Mouse (Mus musculus): ENCODE measurements at regions not wholly inside any gene's neighbourhood (a gene's known extent, or its start where the extent isn't known, plus 50 kb on each side); places are given as distances from the start of the nearest gene placed in this dataset.

DNA sequence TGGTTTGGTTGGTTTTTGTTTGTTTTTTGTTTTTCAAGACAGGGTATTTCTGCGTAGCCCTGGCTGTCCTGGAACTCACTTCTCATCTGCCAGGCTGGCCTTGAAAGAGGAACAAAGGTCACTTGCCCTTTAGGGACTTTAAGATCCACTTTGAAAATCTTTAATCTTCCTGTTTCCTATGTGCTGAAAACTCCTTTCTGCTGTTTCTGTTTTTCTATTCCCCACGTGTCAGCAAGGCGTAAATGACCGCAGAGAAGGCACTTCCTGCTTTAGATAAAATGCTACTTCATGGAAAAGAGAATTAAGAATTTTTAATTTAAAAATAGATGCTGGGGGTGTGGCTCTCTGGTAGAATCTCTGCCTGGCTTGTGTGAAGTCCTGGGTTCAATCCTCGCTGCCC lies 98.9 kb upstream of the Foxn2 start:
- DNase-seq (ENCODE audit: low spot score), result no peak

DNA sequence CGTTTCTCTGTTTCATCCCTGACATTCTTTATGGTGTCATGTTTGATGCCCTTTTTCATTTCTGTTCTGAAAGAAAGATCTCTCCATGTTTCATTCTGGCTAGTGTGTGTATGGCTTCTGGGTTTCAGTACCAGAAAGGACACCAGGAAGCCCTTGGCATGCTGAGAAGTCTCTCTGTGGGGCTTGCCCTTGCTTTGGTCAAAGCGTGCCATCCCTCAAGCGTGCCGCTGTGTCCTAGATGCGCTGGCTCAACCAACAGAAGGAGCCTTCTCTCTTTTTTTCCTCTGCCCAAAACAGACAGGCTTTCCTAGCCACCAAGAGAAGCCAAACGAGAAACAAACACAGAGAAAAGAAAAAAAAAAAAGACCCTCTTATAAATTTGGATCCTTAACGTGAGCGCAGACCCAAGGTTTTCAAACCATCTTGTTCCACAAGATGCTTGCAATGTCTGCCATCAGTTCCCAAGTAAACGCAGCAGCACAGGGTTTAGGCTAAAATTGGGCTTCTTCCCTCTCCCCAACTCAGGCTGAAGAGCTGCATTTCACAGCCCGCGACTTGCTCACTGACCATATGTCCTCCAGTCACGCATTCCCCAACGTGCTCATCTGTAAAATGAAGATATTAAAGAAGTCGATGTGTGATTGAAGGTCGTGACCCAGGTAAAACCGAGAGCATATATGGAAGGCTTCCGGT lies 97.3 kb upstream of the Foxn2 start:
- DNase-seq (ENCODE audit: low spot score), result no peak

DNA sequence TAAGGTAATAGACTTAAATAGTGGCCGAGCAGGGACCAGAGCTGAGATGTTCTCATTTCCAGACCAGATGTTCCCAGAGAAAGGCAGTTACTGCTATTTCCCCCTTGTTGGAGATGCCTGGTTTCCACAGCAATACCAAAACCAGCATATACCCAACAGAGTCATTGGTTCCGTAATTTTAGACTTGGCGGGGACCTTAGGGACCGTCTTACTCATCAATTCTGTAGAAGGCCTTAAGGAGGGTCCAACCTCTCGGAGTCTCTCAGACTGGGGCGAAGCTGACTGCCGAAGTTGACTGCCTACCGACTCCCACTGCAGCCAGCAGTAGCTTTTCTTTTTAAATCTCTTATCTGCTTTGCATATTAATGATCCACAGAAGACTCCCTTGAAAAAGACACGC lies 95.1 kb upstream of the Foxn2 start:
- no peak for DNase-seq (ENCODE audit: low spot score)

DNA sequence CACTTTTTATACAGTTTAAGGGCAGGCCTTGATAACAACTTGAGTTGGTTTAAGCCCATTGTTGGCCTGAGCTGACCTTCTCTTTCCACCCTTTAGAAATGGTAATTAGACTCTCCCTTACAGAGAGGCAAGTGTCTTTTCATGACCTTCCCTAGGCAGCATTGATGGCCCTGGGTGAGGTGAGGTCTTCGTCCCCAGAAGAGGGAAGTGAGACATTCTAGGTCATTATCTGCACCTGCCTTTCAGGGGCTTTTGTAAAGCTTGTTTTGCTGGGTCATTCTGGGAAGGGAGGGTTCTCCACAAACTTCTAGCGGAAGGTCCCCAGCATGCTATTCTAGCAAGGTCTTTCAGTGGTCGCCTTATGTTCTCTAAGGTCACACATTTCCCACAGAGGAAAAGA lies 93.6 kb upstream of the Foxn2 start:
- no peak for DNase-seq (ENCODE audit: low spot score)

DNA sequence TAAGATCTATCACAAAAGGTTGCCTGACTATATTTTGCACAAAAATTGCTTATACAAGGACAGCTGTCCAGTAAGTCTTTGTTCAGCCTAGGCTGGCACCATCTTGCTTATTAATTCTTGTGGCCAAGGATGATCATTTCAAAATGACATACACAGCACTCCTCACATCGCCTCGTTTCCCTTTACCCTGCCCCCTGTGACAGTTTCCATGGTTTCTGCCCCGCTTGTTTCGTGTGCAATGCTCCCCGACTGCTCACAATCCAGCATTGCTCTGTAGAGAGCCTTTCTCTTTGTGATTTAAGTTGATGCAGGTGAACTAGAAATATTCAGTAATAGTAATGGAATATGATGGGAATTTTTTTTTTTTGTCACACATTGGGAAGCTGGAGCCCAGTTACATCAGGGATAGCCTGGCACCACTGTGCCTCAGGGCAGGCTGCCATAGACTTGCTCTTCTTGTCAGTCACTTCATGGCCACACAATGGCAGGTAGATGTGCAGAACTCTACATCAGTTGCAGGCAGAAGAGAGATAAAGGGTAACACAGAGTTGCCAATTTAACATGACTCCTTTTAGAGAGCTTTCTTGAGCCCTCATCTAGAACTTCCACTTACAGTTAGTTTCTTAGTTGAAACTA lies 90.6 kb upstream of the Foxn2 start:
- DNase-seq (ENCODE audit: low spot score), result no peak

DNA sequence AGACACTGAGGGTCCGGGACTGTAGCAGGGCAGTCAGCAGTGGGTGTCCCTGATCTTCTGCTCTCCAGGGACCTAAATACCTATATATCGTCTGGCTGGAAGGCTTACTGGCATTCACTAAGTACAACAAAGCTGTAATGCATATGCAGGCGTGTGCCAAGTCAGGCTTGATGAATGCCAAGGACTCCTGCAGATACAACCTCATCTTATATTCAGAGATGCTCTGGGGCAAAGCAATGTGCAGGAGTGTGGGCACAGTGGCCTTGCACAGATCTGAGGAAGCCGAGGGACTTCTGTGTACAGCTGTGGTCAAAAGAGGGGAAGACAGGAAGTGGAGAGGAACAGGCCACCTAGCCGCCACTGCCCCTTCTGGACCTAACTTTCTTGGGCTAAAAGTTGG lies 89.5 kb upstream of the Foxn2 start:
- DNase-seq (ENCODE audit: low spot score), result no peak

DNA sequence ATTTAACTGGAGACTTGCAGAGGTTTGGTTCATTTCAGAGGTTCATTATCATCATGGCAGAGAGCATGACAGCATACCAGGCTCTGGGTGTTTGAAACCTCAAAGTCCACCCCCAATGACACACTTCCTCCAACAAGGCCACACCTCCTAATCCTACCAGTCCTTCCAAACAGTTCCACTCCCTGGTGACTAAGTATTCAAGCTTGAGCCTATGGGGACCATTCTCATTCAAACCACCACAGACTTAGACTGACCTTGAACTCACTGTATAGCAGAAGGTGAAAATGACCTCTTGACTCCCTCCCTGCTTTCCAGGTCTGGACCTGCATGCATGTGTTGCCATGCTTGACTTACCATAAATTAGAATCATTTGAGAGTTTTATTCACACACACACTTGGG lies 87.6 kb upstream of the Foxn2 start:
- DNase-seq (ENCODE audit: low spot score), result no peak

DNA sequence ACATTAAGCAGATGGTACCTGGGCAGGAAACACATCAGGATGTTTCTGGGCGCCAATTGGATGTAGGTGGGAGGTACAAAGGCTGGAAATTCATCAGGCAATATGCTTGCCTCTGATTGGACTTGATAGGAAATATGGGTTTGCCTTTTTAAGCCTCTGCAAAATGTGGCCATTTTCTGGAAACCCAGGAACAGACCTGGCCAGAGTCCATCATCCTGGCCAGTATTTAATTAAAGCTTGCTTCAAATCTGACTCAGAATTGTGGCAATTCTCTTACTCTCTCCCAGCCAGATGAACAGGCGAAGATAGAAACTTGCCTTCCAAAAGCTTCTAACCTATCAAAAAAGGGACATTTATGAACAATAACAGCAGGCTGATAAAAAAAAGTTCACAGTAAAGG lies 79.3 kb upstream of the Foxn2 start:
- no peak for DNase-seq (ENCODE audit: low spot score)

DNA sequence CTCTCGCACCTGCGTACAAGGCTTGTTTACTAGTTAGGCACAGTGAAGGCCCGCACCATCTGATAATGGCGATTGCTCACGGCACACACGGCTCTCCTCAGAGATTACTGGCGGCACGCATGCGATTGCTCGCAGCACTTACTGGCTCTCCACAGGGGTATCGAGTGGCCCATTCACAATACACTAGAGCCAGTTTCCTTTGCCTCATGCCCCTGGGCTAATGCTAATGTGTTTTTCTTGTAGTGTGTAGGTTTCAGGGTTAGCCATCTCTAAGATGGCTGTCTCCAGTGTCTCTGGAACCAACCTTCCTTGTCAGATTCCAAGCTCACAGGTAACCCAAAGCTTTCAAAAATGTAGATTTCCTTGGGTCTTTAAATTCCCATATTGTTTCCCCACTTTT lies 78.1 kb upstream of the Foxn2 start:
- DNase-seq (ENCODE audit: low spot score), result no peak

DNA sequence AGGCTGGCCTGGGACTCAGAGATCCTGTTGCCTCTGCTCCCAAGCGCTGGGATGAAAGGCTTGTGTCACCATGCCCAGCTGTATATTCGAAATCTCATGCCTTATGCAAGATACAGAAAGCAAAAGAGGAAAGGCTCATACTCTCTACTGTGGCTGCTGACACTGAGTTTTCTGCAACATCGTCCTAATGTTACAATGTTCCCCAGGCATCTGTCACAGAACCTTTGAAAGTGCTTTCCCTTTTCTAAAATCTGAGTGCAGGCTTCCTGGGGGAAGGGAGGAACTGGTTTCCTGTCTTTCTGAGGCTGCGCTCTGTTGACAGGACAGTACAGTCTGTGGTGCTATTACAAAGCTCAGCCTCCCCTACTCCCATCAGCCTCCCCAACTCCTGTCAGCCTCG lies 72.6 kb upstream of the Foxn2 start:
- DNase-seq (ENCODE audit: low spot score), result no peak

DNA sequence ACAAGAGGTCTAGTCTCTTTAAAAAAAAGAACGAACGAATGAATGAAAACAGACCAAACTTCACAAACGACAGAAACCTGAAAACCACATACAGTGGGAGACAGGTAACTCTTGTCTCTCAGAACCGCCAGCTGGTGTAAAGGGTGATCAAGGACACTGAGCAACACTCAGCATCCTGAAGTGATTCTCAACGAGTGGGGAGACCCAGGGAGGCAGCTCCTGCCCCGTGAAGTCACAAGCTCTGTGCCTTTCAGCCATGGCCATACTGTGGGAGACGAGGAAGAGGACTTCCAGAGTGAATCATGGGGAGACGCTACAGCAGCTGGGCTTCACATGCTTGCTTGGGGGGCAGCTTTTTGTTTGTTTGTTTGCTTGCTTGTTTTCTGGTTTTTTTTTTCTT lies 70.5 kb upstream of the Foxn2 start:
- DNase-seq (ENCODE audit: low spot score), result no peak

DNA sequence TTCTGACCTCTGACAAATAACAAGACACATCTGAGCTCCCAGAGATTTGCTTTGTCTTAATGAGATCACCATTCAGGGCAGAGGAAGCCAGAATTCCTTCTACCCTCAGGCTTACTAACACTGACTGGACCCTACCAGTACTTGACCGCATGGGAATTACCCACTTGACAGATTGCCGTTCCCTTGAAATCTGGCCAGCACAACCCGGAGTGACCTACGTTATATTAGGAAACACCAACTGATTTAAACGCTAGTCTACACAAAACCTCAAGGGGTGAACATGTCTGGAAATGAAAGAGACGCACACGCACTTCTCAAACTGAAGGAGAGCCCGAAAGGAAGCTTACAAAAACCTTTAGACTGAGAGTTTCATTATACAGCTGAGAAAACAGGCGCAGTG lies 69.8 kb upstream of the Foxn2 start:
- no peak for DNase-seq (ENCODE audit: low spot score)

DNA sequence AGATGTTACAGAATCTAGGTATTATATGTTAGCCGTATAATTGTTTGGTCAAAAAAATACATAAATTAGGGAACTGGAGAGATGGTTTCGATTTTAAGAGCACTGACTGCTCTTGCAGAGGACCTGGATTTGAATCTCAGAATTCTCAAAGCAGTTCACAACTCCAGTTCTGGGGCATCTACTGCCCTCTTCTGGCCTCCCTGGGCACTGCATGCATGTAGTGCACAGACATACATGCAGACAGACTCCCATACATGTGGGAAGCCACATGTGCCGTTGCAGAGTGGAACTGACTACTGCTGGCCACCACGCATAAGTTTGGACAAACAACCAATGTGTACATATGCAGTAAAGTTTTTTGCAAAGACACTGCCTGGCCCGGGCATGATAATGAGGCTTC lies 62.0 kb upstream of the Foxn2 start:
- no peak for DNase-seq (ENCODE audit: low spot score)

DNA sequence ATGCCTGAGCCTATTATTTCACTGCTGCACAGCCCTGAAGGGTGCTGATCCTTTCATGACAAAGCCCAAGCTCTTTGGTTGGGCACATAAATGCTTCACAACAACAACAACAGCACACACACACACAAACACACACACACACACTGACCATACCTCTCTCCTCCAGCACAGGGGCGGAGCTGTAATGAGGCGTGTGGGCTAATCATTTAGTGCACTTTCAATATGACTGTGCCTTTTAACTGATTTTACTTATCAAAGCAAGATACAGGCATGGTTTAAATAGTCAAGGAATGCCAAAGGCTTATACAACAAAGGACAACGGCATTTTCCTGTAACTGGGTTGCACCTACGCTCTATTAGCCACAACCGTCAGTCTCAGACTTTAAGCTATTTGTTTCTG lies 61.1 kb upstream of the Foxn2 start:
- DNase-seq (ENCODE audit: low spot score), result no peak

DNA sequence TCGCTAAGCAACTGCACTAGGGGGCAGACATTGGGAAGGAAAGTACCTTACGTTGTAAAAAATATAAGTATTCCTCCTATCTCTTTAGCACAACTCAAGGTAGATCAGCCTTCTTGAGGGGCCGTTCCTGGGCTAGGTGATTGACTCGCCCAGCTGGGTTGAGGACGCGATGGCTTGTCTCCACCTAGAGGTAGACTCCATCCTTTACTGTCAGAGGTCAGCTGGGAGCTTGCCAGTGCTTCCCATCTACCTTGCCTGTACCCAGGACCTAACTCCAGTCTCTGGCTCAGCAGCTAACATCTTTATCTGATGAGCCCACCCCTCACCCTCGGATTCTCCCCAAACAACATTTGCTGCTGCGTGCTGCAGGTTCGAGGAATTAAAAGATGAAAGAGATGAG lies 59.4 kb upstream of the Foxn2 start:
- DNase-seq (ENCODE audit: low spot score), result no peak

DNA sequence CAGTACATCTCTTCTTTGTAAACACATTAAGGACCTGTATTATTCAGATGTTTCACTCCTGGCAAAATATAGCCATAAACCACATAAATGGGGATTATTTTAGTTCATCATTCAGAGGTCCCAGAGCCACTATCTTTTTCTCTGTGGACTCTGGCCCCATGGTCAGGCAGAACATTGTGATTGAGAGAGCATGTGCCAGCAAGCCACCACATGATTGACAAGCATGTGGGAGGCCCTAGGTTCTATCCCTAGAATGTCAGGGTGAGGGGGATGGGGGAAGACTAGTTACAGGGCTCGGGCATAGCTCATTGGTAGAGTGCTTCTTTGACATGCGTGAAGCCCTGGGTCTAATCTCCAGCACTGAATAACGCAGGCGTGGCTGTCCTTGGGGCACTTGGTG lies 57.1 kb upstream of the Foxn2 start:
- DNase-seq (ENCODE audit: low spot score), result no peak

DNA sequence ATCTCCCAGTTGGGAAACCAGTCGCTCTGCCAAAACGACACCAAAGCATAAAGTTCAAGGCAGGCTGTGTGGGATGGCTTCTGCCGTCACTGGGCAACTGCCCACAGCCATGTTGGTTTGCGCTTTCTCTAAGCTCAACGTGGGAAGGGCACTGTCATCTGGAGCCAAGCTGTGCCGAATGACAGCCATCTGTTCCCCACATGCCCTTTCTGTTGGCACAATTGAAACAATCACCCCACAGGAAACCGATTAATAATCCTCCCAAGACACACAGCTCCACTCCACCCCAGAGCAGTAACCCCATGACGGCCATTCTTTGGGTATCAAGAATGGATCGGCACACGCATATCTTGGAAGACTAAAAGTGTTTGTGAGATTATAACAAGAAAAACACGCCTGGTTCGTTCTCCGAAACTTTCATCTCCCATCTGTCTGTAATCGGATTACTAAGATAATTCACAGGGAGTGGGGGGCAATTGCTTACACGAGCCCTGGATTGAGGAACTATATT lies 52.0 kb upstream of the Foxn2 start:
- DNase-seq (ENCODE audit: low spot score), result no peak

DNA sequence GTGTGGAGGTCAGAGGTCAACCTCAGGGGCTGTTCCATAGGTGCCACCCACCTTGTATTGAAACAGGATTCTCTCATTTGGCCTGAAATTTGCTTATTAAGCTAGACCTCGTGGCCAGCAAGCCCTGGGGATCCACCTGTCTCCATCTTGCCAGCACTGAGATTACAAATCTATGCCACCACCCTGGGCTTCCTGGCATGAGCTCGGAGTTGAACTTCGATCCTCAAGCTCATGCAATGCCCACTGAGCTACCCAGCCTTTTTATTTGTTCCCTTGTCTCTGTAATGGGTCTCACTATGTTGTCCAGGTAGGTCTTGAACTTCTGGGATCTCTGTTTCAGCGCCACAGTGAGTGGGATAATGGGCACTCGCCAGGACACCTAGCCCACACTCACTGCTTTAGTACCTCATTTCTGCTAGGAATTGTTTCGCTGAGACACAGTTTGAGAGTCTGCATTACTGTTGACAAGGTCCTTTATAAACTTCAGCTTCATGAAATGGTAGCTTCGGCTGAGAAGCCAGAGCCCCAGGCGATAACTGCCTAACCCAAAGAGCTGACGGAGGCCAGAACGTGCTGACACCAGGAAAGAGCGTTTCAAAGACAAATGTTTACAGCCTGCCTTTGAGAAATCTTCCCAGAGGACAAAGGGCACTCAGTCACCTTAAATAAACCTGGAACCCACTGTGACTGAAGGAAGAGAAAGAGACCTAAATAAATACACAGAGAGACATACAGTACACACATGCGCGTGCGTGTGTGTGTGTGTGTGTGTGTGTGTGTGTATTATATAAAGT lies 50.6 kb upstream of the Foxn2 start:
- no peak for DNase-seq (ENCODE audit: low spot score)
